Mouse (Mus musculus) spleen, postnatal 10 days (tissue): ENCODE measurements around the gene Skida1.

Experiments used
- DNase-seq, 2 experiments: peaks; one replicate each; pipeline ENCODE4 v3.0.0; 2021 to 2022; ENCODE audit warnings: low spot score in 2 of 2

The Skida1 gene

DNA sequence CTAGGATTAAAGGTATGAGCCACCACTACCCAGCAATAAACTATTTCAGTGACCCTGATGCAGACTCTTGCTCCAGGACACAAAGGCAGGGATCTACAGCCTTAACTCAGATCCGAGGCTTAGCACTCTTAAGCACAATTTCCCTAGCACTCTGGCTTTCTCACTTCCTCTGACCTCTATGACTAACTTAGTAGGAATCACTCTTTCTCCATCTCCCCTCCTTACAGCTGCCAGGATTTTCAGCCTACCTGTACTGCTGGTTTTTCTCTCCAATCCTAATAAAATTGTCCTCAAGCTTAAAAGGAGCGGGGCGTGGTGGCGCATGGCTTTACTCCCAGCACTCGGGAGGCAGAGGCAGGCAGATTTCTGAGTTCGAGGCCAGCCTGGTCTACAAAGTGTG, 31.5 kb downstream of the Skida1 start:
- DNase-seq, result no peak

DNA sequence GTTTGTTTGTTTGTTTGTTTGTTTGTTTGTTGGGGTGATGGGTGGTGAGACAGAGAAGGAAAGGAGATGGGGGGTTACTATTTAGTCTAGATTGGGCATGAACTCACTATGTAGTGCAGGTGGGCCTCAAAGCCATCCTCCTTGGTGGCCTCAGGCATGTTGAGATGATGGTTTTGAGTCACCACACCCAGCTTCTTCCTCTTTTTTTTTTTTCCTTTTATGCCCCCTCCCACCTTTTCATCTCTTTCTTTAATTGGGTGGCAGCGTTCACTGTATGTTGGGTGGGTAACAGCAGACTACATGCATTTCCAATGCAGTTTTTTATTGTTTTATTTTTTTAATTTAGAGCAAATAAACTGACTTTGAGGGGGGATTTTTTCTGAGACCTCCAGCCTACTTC, 32.2 kb downstream of the Skida1 start:
- DNase-seq, result no peak

DNA sequence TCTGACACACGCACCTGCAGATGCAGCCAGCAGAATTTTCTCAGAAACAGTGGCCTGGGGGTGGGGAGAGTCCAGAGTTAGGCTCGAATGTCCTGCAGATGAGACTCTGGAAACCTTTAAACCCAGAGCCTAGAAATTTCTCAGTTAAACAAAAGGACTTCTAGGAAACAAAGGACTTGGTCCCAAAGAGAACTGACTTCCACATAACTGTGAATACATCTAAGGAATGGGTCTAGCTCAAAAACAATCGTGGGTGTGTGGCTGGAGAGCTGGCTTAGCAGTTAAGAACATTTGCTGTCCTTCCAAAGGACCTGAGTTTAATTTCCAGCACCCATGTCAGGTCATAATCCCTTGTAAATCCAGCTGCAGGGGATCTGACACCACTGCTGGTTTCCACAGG, 33.3 kb downstream of the Skida1 start:
- DNase-seq, result no peak

DNA sequence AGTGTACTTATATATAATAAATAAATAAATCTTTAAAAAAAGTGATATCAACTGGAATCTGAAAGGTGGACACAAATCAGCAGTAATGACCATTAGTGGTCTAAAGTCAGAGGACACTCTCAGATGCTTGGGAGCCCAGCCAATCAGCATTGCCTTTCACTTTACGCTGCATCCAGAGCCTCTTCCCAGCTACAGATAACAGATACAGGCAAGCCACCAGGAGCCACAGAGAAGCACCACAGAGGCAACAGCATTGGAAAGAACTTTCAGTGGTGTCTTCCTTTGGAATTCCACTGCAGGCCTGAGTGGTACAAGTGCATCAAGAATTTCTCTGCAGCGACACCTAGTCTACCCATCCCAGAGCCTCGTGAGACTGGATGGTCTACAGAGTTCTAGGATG, 36.0 kb downstream of the Skida1 start:
- no peak for DNase-seq

DNA sequence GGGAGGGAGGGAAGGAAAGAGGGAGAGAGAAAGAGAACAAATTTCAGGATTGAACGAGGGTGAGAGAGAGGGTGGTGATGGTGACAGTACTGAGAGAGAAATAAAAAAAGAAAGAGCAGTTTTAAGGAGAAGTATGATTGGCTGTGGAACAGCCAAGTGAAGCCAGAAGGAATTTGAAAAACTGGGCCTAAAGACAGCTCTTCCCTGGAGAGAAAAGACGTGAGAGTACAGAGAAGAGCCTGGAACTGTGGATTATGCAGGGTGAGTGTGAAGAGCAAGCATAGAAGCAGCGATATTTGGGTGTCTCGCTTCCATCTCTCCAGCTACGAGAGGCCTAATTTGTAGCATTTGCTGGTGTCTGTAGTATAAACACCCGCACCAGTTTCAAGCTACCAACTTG, 37.6 kb downstream of the Skida1 start:
- DNase-seq, result no peak

DNA sequence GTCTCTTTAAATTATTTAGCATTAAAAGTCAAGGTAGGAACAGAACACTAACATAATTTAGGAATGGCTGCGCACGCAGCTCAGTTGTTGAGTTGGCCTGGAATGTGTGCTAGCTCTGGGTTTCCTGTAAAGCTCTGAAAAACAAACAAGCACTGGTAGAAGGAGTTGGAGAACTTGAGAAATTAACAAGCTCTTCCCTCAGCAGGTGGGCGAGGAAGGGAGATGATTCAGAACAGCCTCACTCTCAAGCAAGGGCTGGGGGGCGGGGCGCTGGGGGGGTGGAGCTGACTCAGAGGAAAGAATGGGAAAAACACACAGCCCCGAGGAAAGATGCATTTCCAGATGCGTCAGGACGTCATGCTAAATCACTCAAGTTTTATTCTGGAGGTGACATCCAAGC, 43.7 kb downstream of the Skida1 start:
- no peak for DNase-seq

DNA sequence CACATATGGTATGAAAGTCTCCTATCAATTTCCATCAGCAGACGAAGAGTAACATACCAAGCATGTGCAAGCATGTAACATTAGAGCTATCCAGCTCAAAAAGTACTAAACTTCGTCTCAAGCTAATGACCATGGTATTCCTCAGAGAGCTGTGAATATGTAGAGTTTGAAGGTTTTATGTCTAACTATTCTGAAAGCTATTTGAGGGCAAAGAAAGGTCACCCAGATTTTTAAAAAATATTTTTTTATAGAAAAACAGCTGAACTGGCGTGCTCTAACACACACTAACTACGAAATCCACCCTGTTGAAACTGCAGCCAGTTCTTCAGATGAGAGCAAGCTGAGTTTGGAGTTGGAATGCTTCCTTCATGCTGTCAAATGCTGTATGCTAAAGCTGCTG, 44.6 kb downstream of the Skida1 start:
- DNase-seq, result no peak

DNA sequence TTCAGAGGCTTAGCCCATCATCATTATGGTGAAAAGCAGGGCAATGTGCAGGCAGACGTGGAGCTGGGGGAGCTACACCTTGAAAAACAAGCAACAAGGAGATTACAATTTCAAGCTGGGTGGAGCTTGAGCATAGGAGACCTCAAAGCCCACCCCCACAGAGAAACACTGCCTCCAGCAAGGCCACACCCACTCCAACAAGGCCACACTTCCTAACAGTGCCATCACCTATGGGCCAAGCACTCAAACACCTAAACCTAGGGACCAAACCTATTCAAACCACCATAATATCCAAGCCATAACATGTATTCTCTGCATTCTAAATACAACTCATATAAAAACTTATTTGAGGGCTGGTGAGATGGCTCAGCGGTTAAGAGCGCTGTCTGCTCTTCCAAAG, 46.5 kb downstream of the Skida1 start:
- DNase-seq, result no peak

DNA sequence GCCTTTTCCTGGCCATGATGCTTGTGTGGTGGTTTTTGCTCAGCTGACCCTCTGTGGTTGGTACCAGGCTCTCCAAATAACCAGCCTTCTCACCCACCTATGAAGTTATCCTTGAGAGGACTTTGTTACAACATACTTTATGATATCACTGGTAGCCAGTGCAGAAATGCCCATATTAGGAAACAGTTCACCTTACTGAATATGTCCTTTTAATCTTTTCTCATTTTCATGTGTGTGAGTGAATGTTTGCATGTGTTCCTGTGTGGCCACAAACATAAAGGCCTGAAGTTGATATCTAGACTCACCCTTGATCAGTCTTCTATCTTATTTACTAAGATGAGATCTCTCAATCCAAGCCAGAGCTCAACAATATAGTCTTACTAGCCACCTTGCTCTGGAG, 52.0 kb downstream of the Skida1 start, which contains the start of gene H2al2a:
TSS of gene H2al2a (minus strand) at position 101 of the 400 bp plus-strand sequence.
- DNase-seq, result no peak
